Mouse (Mus musculus) bone marrow, adult 2 months (tissue): ENCODE data around the gene Samd5.

ENCODE experiments used
- CTCF ChIP-seq: fragments of 200-500 bp; IDR thresholded peaks from 2 replicates; pipeline ENCODE4 v1.5.1; 2011; ENCODE audit warnings: low read length, control low read depth; ENCODE audit not compliant: control insufficient read depth, insufficient read depth
- POLR2A ChIP-seq: fragments of 200-500 bp; IDR thresholded peaks from 2 replicates; pipeline ENCODE4 v1.6.1; 2011; ENCODE audit warnings: low read depth, mild to moderate bottlenecking, control low read depth, low read length, borderline replicate concordance; ENCODE audit not compliant: control insufficient read depth

GRCm38 (mm10) chr10:9674561-9675521 lies at the start of gene Samd5:
- TF ChIP-seq CTCF (no peak), POLR2A (no peak)
